Mouse (Mus musculus): ENCODE data around the gene Auh. TPM values are rescaled to one million over a fixed set of nuclear protein-coding genes. Genes with fewer than 3 reads are reported as not detected.
A peak's percentile ranks its signal among the peaks of the same experiment; 100 is the strongest.

The Auh gene
- polyA plus RNA-seq, 1 experiment: 146 TPM

GRCm38 (mm10) chr13:52945769-52946168 lies 16.3 kb upstream of the Auh start:
- H3K27ac ChIP-seq (ENCODE audit: insufficient read depth, low read length): no peak overlapping the region
- WGBS: 59% methylated on average over 9 of the region's 9 CpGs
- no peak overlapping the region for H3K4me3 ChIP-seq (replicated peaks; ENCODE audit: insufficient read depth, low read depth, low read length)
- no peak for DNase-seq
- H3K27me3 ChIP-seq (ENCODE audit: control insufficient read depth, insufficient read depth, low read length): no peaks in the 10 kb centered on the region
- no peaks in the 10 kb centered on the region for H3K4me1 ChIP-seq (ENCODE audit: control insufficient read depth, insufficient read depth, low read length)
- TF ChIP-seq POLR2A (IDR thresholded peaks at IDR 0.05; ENCODE audit: borderline replicate concordance, insufficient read depth, low read length) (no peak), CTCF (IDR thresholded peaks at IDR 0.05; ENCODE audit: borderline replicate concordance, insufficient read depth, low read depth, low read length) (no peak)

GRCm38 (mm10) chr13:52944116-52944515 lies 14.6 kb upstream of the Auh start:
- DNase-seq: no peak
- no peak overlapping the region for H3K4me3 ChIP-seq (replicated peaks; ENCODE audit: insufficient read depth, low read depth, low read length)
- H3K27ac ChIP-seq (ENCODE audit: insufficient read depth, low read length): no peak overlapping the region
- H3K4me1 ChIP-seq (ENCODE audit: control insufficient read depth, insufficient read depth, low read length): no peaks in the 10 kb centered on the region
- H3K27me3 ChIP-seq (ENCODE audit: control insufficient read depth, insufficient read depth, low read length): no peaks in the 10 kb centered on the region
- TF ChIP-seq POLR2A (IDR thresholded peaks at IDR 0.05; ENCODE audit: borderline replicate concordance, insufficient read depth, low read length): no peak
- TF ChIP-seq CTCF (IDR thresholded peaks at IDR 0.05; ENCODE audit: borderline replicate concordance, insufficient read depth, low read depth, low read length): no peak
- 48% methylated on average over 4 of the region's 4 CpGs for WGBS

GRCm38 (mm10) chr13:52942876-52943388 lies 13.5 kb upstream of the Auh start:
- Histone ChIP-seq H3K4me3 (replicated peaks; ENCODE audit: insufficient read depth, low read depth, low read length) (no peak overlapping the region), H3K27me3 (ENCODE audit: control insufficient read depth, insufficient read depth, low read length) (no peaks in the 10 kb centered on the region), H3K4me1 (ENCODE audit: control insufficient read depth, insufficient read depth, low read length) (no peaks in the 10 kb centered on the region), H3K27ac (ENCODE audit: insufficient read depth, low read length) (no peak overlapping the region)
- no peak for DNase-seq
- WGBS: 66% methylated on average over 1 of the region's 1 CpGs
- TF ChIP-seq CTCF (IDR thresholded peaks at IDR 0.05; ENCODE audit: borderline replicate concordance, insufficient read depth, low read depth, low read length): no peak
- TF ChIP-seq POLR2A (IDR thresholded peaks at IDR 0.05; ENCODE audit: borderline replicate concordance, insufficient read depth, low read length): no peak

GRCm38 (mm10) chr13:52940956-52941355 lies 11.5 kb upstream of the Auh start:
- Histone ChIP-seq H3K4me1 (ENCODE audit: control insufficient read depth, insufficient read depth, low read length) (no peaks in the 10 kb centered on the region), H3K4me3 (replicated peaks; ENCODE audit: insufficient read depth, low read depth, low read length) (no peak overlapping the region), H3K27ac (ENCODE audit: insufficient read depth, low read length) (no peak overlapping the region), H3K27me3 (ENCODE audit: control insufficient read depth, insufficient read depth, low read length) (no peaks in the 10 kb centered on the region)
- TF ChIP-seq CTCF (IDR thresholded peaks at IDR 0.05; ENCODE audit: borderline replicate concordance, insufficient read depth, low read depth, low read length): no peak
- no peak for TF ChIP-seq POLR2A (IDR thresholded peaks at IDR 0.05; ENCODE audit: borderline replicate concordance, insufficient read depth, low read length)
- WGBS: 68% methylated on average over 7 of the region's 7 CpGs
- DNase-seq: no peak

- Histone ChIP-seq H3K27ac (ENCODE audit: insufficient read depth, low read length) (no peak overlapping the region), H3K4me3 (replicated peaks; ENCODE audit: insufficient read depth, low read depth, low read length) (no peak overlapping the region), H3K4me1 (ENCODE audit: control insufficient read depth, insufficient read depth, low read length) (peaks cover 7% of the 10 kb centered on the region; the same call in 1 of the 2 replicates), H3K27me3 (ENCODE audit: control insufficient read depth, insufficient read depth, low read length) (no peaks in the 10 kb centered on the region)
- WGBS: 34% methylated on average over 10 of the region's 10 CpGs
- DNase-seq: no peak
- TF ChIP-seq CTCF (IDR thresholded peaks at IDR 0.05; ENCODE audit: borderline replicate concordance, insufficient read depth, low read depth, low read length) (no peak), POLR2A (IDR thresholded peaks at IDR 0.05; ENCODE audit: borderline replicate concordance, insufficient read depth, low read length) (no peak)
These were observed 1.1 kb upstream of the Auh start for GRCm38 (mm10) chr13:52930582-52930981.

GRCm38 (mm10) chr13:52928392-52928791 lies 1.1 kb downstream of the Auh start:
- H3K27me3 ChIP-seq (ENCODE audit: control insufficient read depth, insufficient read depth, low read length): no peaks in the 10 kb centered on the region
- no peak overlapping the region for H3K27ac ChIP-seq (ENCODE audit: insufficient read depth, low read length)
- WGBS: 30% methylated on average over 9 of the region's 9 CpGs
- H3K4me3 ChIP-seq (replicated peaks; ENCODE audit: insufficient read depth, low read depth, low read length): peak overlapping the region; percentile 99
- peaks cover 8% of the 10 kb centered on the region for H3K4me1 ChIP-seq (ENCODE audit: control insufficient read depth, insufficient read depth, low read length)
- TF ChIP-seq POLR2A (IDR thresholded peaks at IDR 0.05; ENCODE audit: borderline replicate concordance, insufficient read depth, low read length) (no peak), CTCF (IDR thresholded peaks at IDR 0.05; ENCODE audit: borderline replicate concordance, insufficient read depth, low read depth, low read length) (no peak)
- peak in 1 of 2 experiments; percentile 44 for DNase-seq

GRCm38 (mm10) chr13:52924457-52924856 lies 5.0 kb downstream of the Auh start:
- 71% methylated on average over 5 of the region's 5 CpGs for WGBS
- TF ChIP-seq POLR2A (IDR thresholded peaks at IDR 0.05; ENCODE audit: borderline replicate concordance, insufficient read depth, low read length): no peak
- TF ChIP-seq CTCF (IDR thresholded peaks at IDR 0.05; ENCODE audit: borderline replicate concordance, insufficient read depth, low read depth, low read length): no peak
- DNase-seq: no peak

GRCm38 (mm10) chr13:52921966-52922365 lies 7.5 kb downstream of the Auh start:
- Histone ChIP-seq H3K4me3 (replicated peaks; ENCODE audit: insufficient read depth, low read depth, low read length) (no peak overlapping the region), H3K27me3 (ENCODE audit: control insufficient read depth, insufficient read depth, low read length) (no peaks in the 10 kb centered on the region), H3K4me1 (ENCODE audit: control insufficient read depth, insufficient read depth, low read length) (peaks cover 14% of the 10 kb centered on the region), H3K27ac (ENCODE audit: insufficient read depth, low read length) (no peak overlapping the region)
- no peak for DNase-seq
- TF ChIP-seq POLR2A (IDR thresholded peaks at IDR 0.05; ENCODE audit: borderline replicate concordance, insufficient read depth, low read length): no peak
- WGBS: 88% methylated on average over 8 of the region's 8 CpGs

More at GRCm38 (mm10) chr13:52924457-52924856, 5.0 kb downstream of the Auh start:
- no peak overlapping the region for H3K4me3 ChIP-seq (replicated peaks; ENCODE audit: insufficient read depth, low read depth, low read length)
- no peak overlapping the region for H3K27ac ChIP-seq (ENCODE audit: insufficient read depth, low read length)
- H3K4me1 ChIP-seq (ENCODE audit: control insufficient read depth, insufficient read depth, low read length): peaks cover 20% of the 10 kb centered on the region
- H3K27me3 ChIP-seq (ENCODE audit: control insufficient read depth, insufficient read depth, low read length): no peaks in the 10 kb centered on the region

All from cerebellum, adult 2 months (tissue).